Mouse (Mus musculus) c-Kit-positive CD71-negative TER-119-negative erythroid progenitor cells, embryonic 14.5 days (primary cell): ENCODE data around the gene Pbxip1.
"Not testable (repeated sequence)": the region's sequence is repeated elsewhere in the genome, so short reads cannot be mapped to it uniquely, and the experiment has no call there.

Experiments
- DNase-seq: peaks from one replicate; pipeline ENCODE4 v3.0.0-alpha.2; 2013; ENCODE audit warnings: low read depth

Pbxip1 gene

GRCm38 (mm10) chr3:89409701-89410100, 26.8 kb upstream of the Pbxip1 start:
- DNase-seq, result no peak

- DNase-seq, result no peak
These were observed 25.6 kb upstream of the Pbxip1 start for GRCm38 (mm10) chr3:89410864-89411263.

- DNase-seq, result peak; percentile 100
These were observed 24.8 kb upstream of the Pbxip1 start, which contains the start of gene Flad1 for GRCm38 (mm10) chr3:89411490-89412393. Gene Flad1, minus strand, starts transcription at chr3:89411870.

GRCm38 (mm10) chr3:89416158-89416557, 20.3 kb upstream of the Pbxip1 start:
- DNase-seq, result no peak

GRCm38 (mm10) chr3:89417131-89417530, 19.4 kb upstream of the Pbxip1 start:
- no peak for DNase-seq

- no peak for DNase-seq
These were observed 18.7 kb upstream of the Pbxip1 start for GRCm38 (mm10) chr3:89417840-89418169.

GRCm38 (mm10) chr3:89418170-89418860, 18.2 kb upstream of the Pbxip1 start, which contains the start of the genes Cks1b and Shc1:
Gene Cks1b, minus strand, starts transcription at chr3:89418383.
Gene Shc1, plus strand, starts transcription at chr3:89418443.
- DNase-seq, result peak; percentile 93

GRCm38 (mm10) chr3:89418861-89419250, 17.6 kb upstream of the Pbxip1 start:
- DNase-seq, result no peak

- no peak for DNase-seq
These were observed 16.9 kb upstream of the Pbxip1 start for GRCm38 (mm10) chr3:89419571-89419970.

- no peak for DNase-seq
These were observed 16.5 kb upstream of the Pbxip1 start for GRCm38 (mm10) chr3:89419981-89420380.

- DNase-seq, result no peak
These were observed 16.1 kb upstream of the Pbxip1 start for GRCm38 (mm10) chr3:89420421-89420820.

GRCm38 (mm10) chr3:89421002-89421774, 15.3 kb upstream of the Pbxip1 start:
- DNase-seq, result no peak

GRCm38 (mm10) chr3:89421810-89422473, 14.6 kb upstream of the Pbxip1 start:
- no peak for DNase-seq

GRCm38 (mm10) chr3:89422556-89423205, 13.8 kb upstream of the Pbxip1 start:
- DNase-seq, result no peak

- DNase-seq, result no peak
These were observed 11.9 kb upstream of the Pbxip1 start for GRCm38 (mm10) chr3:89424416-89425140.

- DNase-seq, result no peak
These were observed 11.4 kb upstream of the Pbxip1 start for GRCm38 (mm10) chr3:89425141-89425525.

- DNase-seq, result no peak
These were observed 10.6 kb upstream of the Pbxip1 start for GRCm38 (mm10) chr3:89425876-89426275.

GRCm38 (mm10) chr3:89429021-89429420, 7.5 kb upstream of the Pbxip1 start:
- DNase-seq, result not testable (repeated sequence)

- DNase-seq, result peak; percentile 82
These were observed 6.0 kb upstream of the Pbxip1 start, which contains the start of gene Pygo2 for GRCm38 (mm10) chr3:89430171-89431159. Gene Pygo2, plus strand, starts transcription at chr3:89430214.
